Mouse (Mus musculus) CH12.LX (cell line): ENCODE measurements around the gene Aup1. TPM values are rescaled to one million over a fixed set of nuclear protein-coding genes. Genes with fewer than 3 reads are reported as not detected.

Source experiments
- DNase-seq: peaks from one replicate; pipeline ENCODE4 v3.0.0-alpha.2; 2013; ENCODE audit errors: extremely low read depth
- H3K27ac ChIP-seq: 2 replicates; pipeline ENCODE4 v1.5.1; 2012; ENCODE audit warnings: low read depth, mild to moderate bottlenecking, control low read depth, moderate library complexity; ENCODE audit not compliant: insufficient read depth
- H3K27me3 ChIP-seq: replicated peaks from 2 replicates; pipeline ENCODE3; 2012; ENCODE audit warnings: inconsistent platforms
- H3K36me3 ChIP-seq, 2 experiments: replicated peaks in 1 of 2; 2 replicates each; pipeline versions ENCODE3 to v1.6.1; 2012; ENCODE audit warnings: inconsistent platforms in 1 of 2, low read length in 1 of 2, mild to moderate bottlenecking in 1 of 2, mixed read lengths in 1 of 2, moderate library complexity in 1 of 2; ENCODE audit not compliant: control insufficient read depth in 1 of 2, insufficient read depth in 1 of 2
- H3K4me1 ChIP-seq, 2 experiments: 2 replicates each; pipeline ENCODE4 v1.6.1; 2012; ENCODE audit warnings: inconsistent platforms in 1 of 2, moderate library complexity in 1 of 2; ENCODE audit not compliant: insufficient read depth in 2 of 2, control insufficient read depth in 1 of 2
- H3K4me2 ChIP-seq: 2 replicates; pipeline ENCODE4 v1.6.1; 2012; ENCODE audit warnings: low read depth, mild to moderate bottlenecking, control low read depth; ENCODE audit not compliant: poor library complexity, insufficient read depth, severe bottlenecking
- H3K4me3 ChIP-seq, 3 experiments: fragments of 150-350 bp in 1 of 3; sonication (generic) in 1 of 3; replicated peaks in 1 of 3; 2 replicates each; pipeline versions ENCODE3 to v1.5.1; 2011 to 2012; ENCODE audit warnings: low read depth in 2 of 3, low read length in 2 of 3, mild to moderate bottlenecking in 2 of 3, moderate library complexity in 2 of 3, control low read depth in 1 of 3, improper control_type of control experiment in 1 of 3, inconsistent platforms in 1 of 3, mixed read lengths in 1 of 3; ENCODE audit not compliant: poor library complexity in 1 of 3
- H3K79me2 ChIP-seq: replicated peaks from 2 replicates; pipeline ENCODE4 v1.6.1; 2012; ENCODE audit warnings: mild to moderate bottlenecking, moderate library complexity; ENCODE audit not compliant: control insufficient read depth, poor library complexity, insufficient read depth, severe bottlenecking; ENCODE audit errors: extremely low read depth
- H3K9ac ChIP-seq: 2 replicates; pipeline ENCODE4 v1.6.1; 2012; ENCODE audit warnings: low read depth, mild to moderate bottlenecking, control low read depth, moderate library complexity; ENCODE audit not compliant: insufficient read depth
- H3K9me3 ChIP-seq: replicated peaks from 2 replicates; pipeline ENCODE3; 2012; ENCODE audit warnings: low read length, inconsistent platforms, mixed read lengths
- BHLHE40 ChIP-seq: IDR thresholded peaks from 2 replicates; pipeline ENCODE4 v1.6.1; 2011; ENCODE audit warnings: mild to moderate bottlenecking, low read depth, low read length, improper control_type of control experiment
- CHD1 ChIP-seq: IDR thresholded peaks from 2 replicates; pipeline ENCODE4 v1.6.1; 2012; ENCODE audit warnings: low read depth, low read length, improper control_type of control experiment, inconsistent platforms
- CTCF ChIP-seq, 2 experiments: IDR thresholded peaks in 1 of 2; conservative IDR thresholded peaks in 1 of 2; 2 replicates each; pipeline ENCODE4 v1.5.1; 2011 to 2012; ENCODE audit warnings: low read depth in 2 of 2, low read length in 2 of 2, improper control_type of control experiment in 1 of 2, inconsistent platforms in 1 of 2, mild to moderate bottlenecking in 1 of 2, moderate library complexity in 1 of 2
- E2F4 ChIP-seq: IDR thresholded peaks from 2 replicates; pipeline ENCODE4 v1.6.1; 2011; ENCODE audit warnings: low read depth, low read length, improper control_type of control experiment; ENCODE audit not compliant: insufficient replicate concordance
- ETS1 ChIP-seq: conservative IDR thresholded peaks from 2 replicates; pipeline ENCODE4 v1.6.1; 2012; ENCODE audit warnings: low read depth, mild to moderate bottlenecking, inconsistent platforms, low read length, improper control_type of control experiment, moderate library complexity
- HCFC1 ChIP-seq: IDR thresholded peaks from 2 replicates; pipeline ENCODE4 v1.6.1; 2012; ENCODE audit warnings: low read depth, mild to moderate bottlenecking, inconsistent platforms, low read length, improper control_type of control experiment
- IRF4 ChIP-seq: IDR thresholded peaks from 2 replicates; pipeline ENCODE4 v1.6.1; 2014; ENCODE audit warnings: low read depth, mild to moderate bottlenecking, inconsistent platforms, low read length, improper control_type of control experiment
- JUN ChIP-seq: IDR thresholded peaks from 2 replicates; pipeline ENCODE4 v1.6.1; 2011; ENCODE audit warnings: low read depth, mild to moderate bottlenecking, low read length, improper control_type of control experiment, moderate library complexity; ENCODE audit not compliant: insufficient read depth
- MAFK ChIP-seq: IDR thresholded peaks from 2 replicates; pipeline ENCODE4 v1.6.1; 2011; ENCODE audit warnings: low read length, improper control_type of control experiment; ENCODE audit not compliant: insufficient replicate concordance
- MAX ChIP-seq: IDR thresholded peaks from 2 replicates; pipeline ENCODE4 v1.6.1; 2011; ENCODE audit warnings: low read length, improper control_type of control experiment
- MEF2A ChIP-seq: IDR thresholded peaks from 2 replicates; pipeline ENCODE4 v1.6.1; 2014; ENCODE audit warnings: low read depth, mild to moderate bottlenecking, inconsistent platforms, low read length, improper control_type of control experiment, borderline replicate concordance
- MXI1 ChIP-seq: IDR thresholded peaks from 2 replicates; pipeline ENCODE4 v1.6.1; 2011; ENCODE audit warnings: mild to moderate bottlenecking, low read depth, low read length, improper control_type of control experiment
- MYC ChIP-seq: IDR thresholded peaks from 2 replicates; pipeline ENCODE4 v1.6.1; 2011; ENCODE audit warnings: low read depth, mild to moderate bottlenecking, improper control_type of control experiment, low read length
- NELFE ChIP-seq: IDR thresholded peaks from 2 replicates; pipeline ENCODE4 v1.6.1; 2011; ENCODE audit warnings: low read depth, low read length, improper control_type of control experiment
- TBP ChIP-seq: conservative IDR thresholded peaks from 2 replicates; pipeline ENCODE4 v1.6.1; 2011; ENCODE audit warnings: low read depth, low read length, improper control_type of control experiment
- TCF12 ChIP-seq: IDR thresholded peaks from 2 replicates; pipeline ENCODE4 v1.6.1; 2014; ENCODE audit warnings: low read depth, mild to moderate bottlenecking, inconsistent platforms, low read length, improper control_type of control experiment
- USF1 ChIP-seq: IDR thresholded peaks from 2 replicates; pipeline ENCODE4 v1.6.1; 2014; ENCODE audit warnings: low read depth, mild to moderate bottlenecking, inconsistent platforms, low read length, improper control_type of control experiment
- ZKSCAN1 ChIP-seq: IDR thresholded peaks from 2 replicates; pipeline ENCODE4 v1.6.1; 2012; ENCODE audit warnings: low read depth, inconsistent platforms, low read length, improper control_type of control experiment, borderline replicate concordance
- ZMIZ1 ChIP-seq: IDR thresholded peaks from 2 replicates; pipeline ENCODE4 v1.6.1; 2012; ENCODE audit warnings: low read depth, mild to moderate bottlenecking, inconsistent platforms, low read length, improper control_type of control experiment
- dilution Hi-C: fragments of 300-500 bp; cut with MboI; formaldehyde crosslinking; loops from 2 replicates; pipeline ENCODE4 v1.14.3; 2020; ENCODE audit warnings: low sequenced_read_pairs; ENCODE audit not compliant: extremely low pct_unique_long_range_greater_than_20kb, extremely low pct_ligation_motif_present
- in situ Hi-C: fragments of 300-500 bp; cut with MboI; formaldehyde crosslinking; loops from 3 replicates; pipeline ENCODE4 v1.14.3; 2019; ENCODE audit warnings: low sequenced_read_pairs, low pct_ligation_motif_present, low pct_unique_long_range_greater_than_20kb, mixed read lengths
- polyA plus RNA-seq: library from polyadenylated mRNA; unstranded; fragments of >175 nt; gene quantifications from 2 replicates; pipeline ENCODE4 v1.2.1, GENCODE M21; 2012; ENCODE audit warnings: low read depth; ENCODE audit not compliant: insufficient read length
- total RNA-seq, 2 experiments: library from RNA; depleted of rRNA; stranded (reverse); fragments of 300-350 nt in 1 of 2; fragments of >200 nt in 1 of 2; gene quantifications; 2 replicates each; pipeline ENCODE4 v1.2.3; 2012 to 2014

The Aup1 gene
- total and polyA plus RNA-seq, 3 experiments: 119 to 324 (median 240) TPM

DNA sequence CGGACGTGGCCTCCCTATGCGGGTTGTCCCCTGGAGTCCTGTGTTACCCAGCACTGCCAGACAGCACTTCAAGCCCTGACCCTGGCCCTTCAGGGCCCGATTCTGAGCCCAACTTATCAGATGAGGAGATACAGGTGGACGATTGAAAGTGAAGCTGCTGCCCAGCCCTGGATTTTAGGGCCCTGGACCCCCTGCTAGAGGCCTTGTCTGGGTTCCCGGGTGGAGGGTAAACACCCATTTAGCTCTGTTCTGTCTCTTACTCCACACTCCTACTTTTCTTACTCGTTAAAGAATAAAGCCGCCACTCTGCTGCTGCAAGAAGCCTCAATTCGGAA, 33.6 kb downstream of the Aup1 start:
- peaks cover 0 to 8% of the 10 kb centered on the region in 2 experiments for H3K36me3 ChIP-seq
- TF ChIP-seq NELFE: no peak
- no peak for TF ChIP-seq USF1
- TF ChIP-seq JUN: no peak
- no peak for TF ChIP-seq IRF4
- no peak for TF ChIP-seq E2F4
- TF ChIP-seq TCF12: no peak
- TF ChIP-seq ZKSCAN1: no peak
- TF ChIP-seq CTCF (conservative IDR thresholded peaks at IDR 0.05 in 1 of 2, IDR thresholded peaks at IDR 0.05 in 1 of 2; ENCODE audit: low read depth in 2 of 2, low read length in 2 of 2): no peak
- no peak for TF ChIP-seq MAX
- no peak for TF ChIP-seq ZMIZ1
- no peak for TF ChIP-seq BHLHE40
- TF ChIP-seq MYC: no peak
- no peak for TF ChIP-seq TBP
- no peak for TF ChIP-seq MAFK
- no peak for TF ChIP-seq MXI1
- TF ChIP-seq, all 38 proteins: peak for 0
- dilution Hi-C loops: no loop called here
- Histone ChIP-seq H3K4me2 (no peak overlapping the region), H3K79me2 (no peaks in the 10 kb centered on the region), H3K4me3 (no peak overlapping the region), H3K9me3 (no peaks in the 10 kb centered on the region), H3K4me1 (peaks cover 4 to 8% of the 10 kb centered on the region in 2 experiments; a peak in 3 of 4 replicates), H3K27me3 (peaks cover 3% of the 10 kb centered on the region), H3K27ac (no peak overlapping the region), H3K9ac (no peak overlapping the region)
- DNase-seq: no peak
- in situ Hi-C loops: no loop called here

DNA sequence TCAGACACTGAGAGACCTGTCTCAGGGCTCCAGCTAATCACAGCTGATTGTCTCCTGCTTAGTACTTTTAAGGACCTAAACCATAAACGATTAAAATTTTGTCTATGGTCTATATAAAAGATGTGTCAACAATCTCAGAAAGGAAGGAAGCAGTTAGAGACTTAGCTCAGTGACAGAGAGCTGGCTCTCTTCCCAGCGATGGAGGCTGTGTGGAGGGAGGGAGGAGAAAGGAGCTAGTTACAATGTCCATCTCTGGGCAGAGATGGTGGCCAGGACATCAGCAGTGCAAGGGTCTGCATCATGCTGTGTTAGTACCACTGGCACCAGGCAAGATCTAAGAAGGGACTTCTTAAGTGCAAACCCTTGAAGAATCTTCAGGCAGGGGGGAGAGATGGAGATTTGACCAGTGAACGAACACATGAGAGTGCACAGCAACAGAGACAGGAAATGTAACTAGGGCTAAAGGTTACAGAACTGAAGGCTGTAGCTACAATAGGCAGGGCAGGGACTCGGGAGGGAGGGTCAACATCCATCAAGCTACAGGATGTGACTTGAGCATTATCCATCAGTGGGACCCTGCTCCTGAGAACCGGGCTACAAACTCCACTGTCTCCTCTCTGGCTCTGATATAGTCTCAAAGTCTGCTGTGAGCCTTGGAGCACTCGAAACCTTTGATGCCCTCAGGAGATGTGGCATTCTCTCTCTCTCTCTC, 38.3 kb downstream of the Aup1 start:
- Histone ChIP-seq H3K9ac (no peak overlapping the region), H3K4me2 (no peak overlapping the region), H3K4me3 (no peak overlapping the region), H3K27ac (no peak overlapping the region), H3K27me3 (peaks cover 4% of the 10 kb centered on the region), H3K36me3 (peaks cover 0 to 3% of the 10 kb centered on the region in 2 experiments), H3K9me3 (peaks cover 6% of the 10 kb centered on the region), H3K4me1 (no peaks in the 10 kb centered on the region; a peak in 1 of 4 replicates), H3K79me2 (no peaks in the 10 kb centered on the region)
- no peak for DNase-seq
- dilution Hi-C loops: no loop called here
- TF ChIP-seq HCFC1 (no peak), MEF2A (no peak), CHD1 (no peak), ETS1 (no peak)
- in situ Hi-C loops: no loop called here
